Mouse (Mus musculus) heart, adult 18-20 months (tissue): ENCODE measurements around the gene Defb25. TPM values are rescaled to one million over a fixed set of nuclear protein-coding genes. Genes with fewer than 3 reads are reported as not detected.

Source experiments
- DNase-seq, 2 experiments: peaks; one replicate each; pipeline ENCODE4 v3.0.0; 2021 to 2022; ENCODE audit warnings: mixed read lengths in 1 of 2
- total RNA-seq, 2 experiments: library from RNA; stranded (reverse); gene quantifications; 2 replicates each; pipeline ENCODE4 v1.2.3; 2021

Defb25 gene
- total RNA-seq, 2 experiments from 2014 or later: not detected

- DNase-seq: peak in 1 of 2 experiments; percentile 34
Observed at GRCm38 (mm10) chr2:152628066-152628465, 5.2 kb upstream of the Defb25 start.

- peak; percentile 65 to 69 for DNase-seq
Observed at GRCm38 (mm10) chr2:152626774-152627591, 4.1 kb upstream of the Defb25 start, which contains the start of gene Rem1. Rem1 (plus strand) TSS chr2:152626951.

GRCm38 (mm10) chr2:152625256-152625655, 2.4 kb upstream of the Defb25 start:
- no peak for DNase-seq

- no peak for DNase-seq
Observed at GRCm38 (mm10) chr2:152624566-152624965, 1.7 kb upstream of the Defb25 start.

GRCm38 (mm10) chr2:152622151-152622550, 702 bp downstream of the Defb25 start:
- no peak for DNase-seq

GRCm38 (mm10) chr2:152620367-152621134, 2.3 kb downstream of the Defb25 start:
- peak; percentile 56 to 67 for DNase-seq

- peak in 1 of 2 experiments; percentile 26 for DNase-seq
Observed at GRCm38 (mm10) chr2:152617374-152617773, 5.5 kb downstream of the Defb25 start.

- DNase-seq: no peak
Observed at GRCm38 (mm10) chr2:152616470-152616869, 6.4 kb downstream of the Defb25 start.

GRCm38 (mm10) chr2:152615563-152615962, 7.3 kb downstream of the Defb25 start:
- peak; percentile 76 to 79 for DNase-seq

GRCm38 (mm10) chr2:152612193-152612592, 10.7 kb downstream of the Defb25 start:
- no peak for DNase-seq

GRCm38 (mm10) chr2:152608719-152609118, 14.1 kb downstream of the Defb25 start:
- no peak for DNase-seq

GRCm38 (mm10) chr2:152607746-152608145, 15.1 kb downstream of the Defb25 start:
- DNase-seq: no peak

- peak in 1 of 2 experiments; percentile 60 for DNase-seq
Observed at GRCm38 (mm10) chr2:152604057-152604456, 18.8 kb downstream of the Defb25 start, which contains the start of gene Defb36. Defb36 (plus strand) TSS chr2:152604327.

- DNase-seq: no peak
Observed at GRCm38 (mm10) chr2:152601275-152601960, 21.4 kb downstream of the Defb25 start.

GRCm38 (mm10) chr2:152600076-152600475, 22.8 kb downstream of the Defb25 start:
- no peak for DNase-seq

- DNase-seq: no peak
Observed at GRCm38 (mm10) chr2:152599299-152599698, 23.6 kb downstream of the Defb25 start, which contains the start of gene Defb45. Defb45 (minus strand) TSS chr2:152599399.

GRCm38 (mm10) chr2:152589021-152589420, 33.8 kb downstream of the Defb25 start:
- no peak for DNase-seq

- no peak for DNase-seq
Observed at GRCm38 (mm10) chr2:152588450-152588849, 34.4 kb downstream of the Defb25 start.

GRCm38 (mm10) chr2:152586926-152587560, 35.8 kb downstream of the Defb25 start:
- peak in 1 of 2 experiments; percentile 22 for DNase-seq

GRCm38 (mm10) chr2:152580612-152581011, 42.2 kb downstream of the Defb25 start:
- no peak for DNase-seq

- no peak for DNase-seq
Observed at GRCm38 (mm10) chr2:152580107-152580506, 42.7 kb downstream of the Defb25 start, which contains the start of gene Defb19. Defb19 (minus strand) TSS chr2:152580312.

GRCm38 (mm10) chr2:152573484-152573883, 49.4 kb downstream of the Defb25 start:
- peak; percentile 4 to 21 for DNase-seq
